Mouse (Mus musculus): ENCODE measurements around the gene Rnf152.

GRCm38 (mm10) chr1:105243359-105244142 lies 113.0 kb downstream of the Rnf152 start:
- no peak for TF ChIP-seq POLR2A (IDR thresholded peaks at IDR 0.05; ENCODE audit: control insufficient read depth, low read depth, low read length)
- no peak for TF ChIP-seq CTCF (IDR thresholded peaks at IDR 0.05; ENCODE audit: control insufficient read depth, insufficient read depth, insufficient replicate concordance, low read depth, low read length)
